Mouse (Mus musculus): ENCODE measurements around the gene Slc1a1. TPM values are rescaled to one million over a fixed set of nuclear protein-coding genes. Genes with fewer than 3 reads are reported as not detected.

The Slc1a1 gene
- polyA plus RNA-seq (2014; fragmentation: Nextera tagmentation; extraction: Ambion mirVana): 0.21 and 0.27 TPM in 2 replicates

- no peaks in the 10 kb centered on the region for H3K9me3 ChIP-seq (ENCODE audit: control insufficient read depth, low read depth, low read length)
- H3K27ac ChIP-seq (ENCODE audit: low read length): no peak within 1 kb of the TSS
- no peak within 1 kb of the TSS; the same call in 1 of the 2 replicates for H3K9ac ChIP-seq (replicated peaks; ENCODE audit: low read depth, low read length)
- H3K4me2 ChIP-seq (replicated peaks; ENCODE audit: low read depth, low read length): peak within 1 kb of the TSS; percentile 98
- H3K4me3 ChIP-seq (ENCODE audit: low read depth, low read length): peak within 1 kb of the TSS; percentile 52
- under 1% methylated on average over 68 of the region's 68 CpGs for WGBS
- no peaks in the 10 kb centered on the region for H3K4me1 ChIP-seq (ENCODE audit: control insufficient read depth, insufficient read depth, low read length)
- peaks cover 13% of the 10 kb centered on the region for H3K27me3 ChIP-seq (ENCODE audit: control insufficient read depth, insufficient read depth, low read length)
- no peaks in the 10 kb centered on the region for H3K36me3 ChIP-seq (ENCODE audit: control insufficient read depth, insufficient read depth, low read length)
- ATAC-seq (ENCODE audit: insufficient number of reproducible peaks, insufficient read depth, low FRiP score, low read depth): 0 out of 2 replicates have a peak, but pooled peaks have one; percentile 28
These were observed at the start of gene Slc1a1 for GRCm38 (mm10) chr19:28834798-28835499. TSS of gene Slc1a1 (plus strand) at chr19:28835049.

DNA sequence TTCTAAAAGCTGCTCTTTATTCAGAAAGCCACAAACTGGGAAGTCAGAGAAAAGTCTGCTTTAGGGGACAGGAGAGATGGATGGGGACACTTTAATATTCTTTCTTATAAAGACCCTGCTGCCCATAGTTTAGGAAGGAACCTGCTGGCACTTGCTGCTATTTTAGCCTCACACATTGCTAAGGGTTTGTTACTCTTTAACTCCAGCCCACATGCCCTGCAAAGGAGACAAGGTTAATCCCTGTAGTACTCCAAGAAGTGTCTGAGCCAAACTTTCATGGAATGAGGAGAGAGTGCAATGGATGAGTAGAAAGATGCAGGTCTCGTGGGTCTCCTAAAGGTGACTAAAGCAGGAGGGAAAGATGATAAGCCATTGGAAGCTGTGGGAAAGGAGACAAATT, 44.7 kb upstream of the Slc1a1 start:
- 54% methylated on average over 1 of the region's 1 CpGs for WGBS
- no peak for ATAC-seq (ENCODE audit: insufficient number of reproducible peaks, insufficient read depth, low FRiP score, low read depth)

DNA sequence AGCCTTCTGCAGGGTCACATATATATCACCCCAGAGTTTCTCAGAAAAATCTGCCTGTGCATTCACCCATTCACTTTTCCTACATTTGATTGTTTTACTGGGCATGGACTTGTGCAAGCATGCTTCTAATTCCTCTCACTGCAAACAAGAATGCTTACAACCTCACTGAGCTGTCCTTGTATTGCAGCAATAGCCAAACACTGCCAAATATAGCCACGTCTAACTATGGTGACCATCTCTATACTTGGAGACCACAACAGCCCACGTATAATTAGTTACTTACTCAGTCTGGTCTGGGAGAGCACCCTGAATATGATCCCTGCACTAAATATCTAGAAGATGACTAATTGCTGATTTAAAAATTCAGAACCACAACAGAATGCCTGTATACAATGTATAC, 41.5 kb upstream of the Slc1a1 start:
- no peaks in the 10 kb centered on the region for H3K36me3 ChIP-seq (ENCODE audit: control insufficient read depth, insufficient read depth, low read length)
- H3K4me1 ChIP-seq (ENCODE audit: control insufficient read depth, insufficient read depth, low read length): no peaks in the 10 kb centered on the region
- no peak overlapping the region for H3K4me2 ChIP-seq (replicated peaks; ENCODE audit: low read depth, low read length)
- H3K9ac ChIP-seq (replicated peaks; ENCODE audit: low read depth, low read length): no peak overlapping the region
- no peaks in the 10 kb centered on the region for H3K9me3 ChIP-seq (ENCODE audit: control insufficient read depth, low read depth, low read length)
- H3K4me3 ChIP-seq (ENCODE audit: low read depth, low read length): no peak overlapping the region
- WGBS: 73% methylated on average over 2 of the region's 2 CpGs
- ATAC-seq (ENCODE audit: insufficient number of reproducible peaks, insufficient read depth, low FRiP score, low read depth): no peak
- no peak overlapping the region for H3K27ac ChIP-seq (ENCODE audit: low read length)
- no peaks in the 10 kb centered on the region for H3K27me3 ChIP-seq (ENCODE audit: control insufficient read depth, insufficient read depth, low read length)

More for the DNA sequence above, 44.7 kb upstream of the Slc1a1 start:
- H3K9me3 ChIP-seq (ENCODE audit: control insufficient read depth, low read depth, low read length): no peaks in the 10 kb centered on the region
- no peak overlapping the region for H3K4me3 ChIP-seq (ENCODE audit: low read depth, low read length)
- H3K4me1 ChIP-seq (ENCODE audit: control insufficient read depth, insufficient read depth, low read length): no peaks in the 10 kb centered on the region
- H3K27me3 ChIP-seq (ENCODE audit: control insufficient read depth, insufficient read depth, low read length): no peaks in the 10 kb centered on the region
- H3K27ac ChIP-seq (ENCODE audit: low read length): no peak overlapping the region
- H3K4me2 ChIP-seq (replicated peaks; ENCODE audit: low read depth, low read length): no peak overlapping the region
- H3K9ac ChIP-seq (replicated peaks; ENCODE audit: low read depth, low read length): no peak overlapping the region
- H3K36me3 ChIP-seq (ENCODE audit: control insufficient read depth, insufficient read depth, low read length): no peaks in the 10 kb centered on the region

DNA sequence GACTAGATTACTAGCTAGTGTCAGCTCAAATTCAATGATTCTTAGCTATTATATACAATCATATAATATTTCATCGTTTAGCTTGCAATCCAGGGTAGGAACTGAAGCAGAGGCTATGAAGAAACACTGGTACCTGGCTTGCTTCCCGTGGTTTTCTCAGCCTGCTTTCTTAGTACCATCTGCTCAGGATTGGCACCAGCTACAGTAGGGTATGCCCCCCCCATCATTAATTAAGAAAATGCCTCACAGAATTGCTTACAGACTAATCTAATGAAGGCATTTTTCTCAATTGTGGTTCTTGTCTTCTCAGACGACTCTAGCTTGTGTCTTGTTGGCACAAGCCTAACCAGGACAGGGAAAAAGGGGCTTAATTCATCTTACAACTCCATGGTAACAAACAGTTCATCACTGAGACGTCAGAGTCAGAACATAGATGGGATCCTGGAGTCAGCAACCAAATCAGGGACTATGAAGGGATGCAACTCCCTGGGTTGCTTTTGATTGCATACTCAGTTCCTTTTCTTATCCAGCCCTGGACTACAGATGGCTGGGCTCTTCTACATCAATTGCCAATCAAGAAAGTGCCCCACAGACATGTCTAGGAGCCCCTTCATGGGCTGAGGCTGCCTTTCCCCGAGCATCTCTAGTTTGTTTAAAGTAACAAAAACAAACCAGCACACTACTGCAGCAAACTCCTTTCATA, 38.6 kb upstream of the Slc1a1 start:
- Histone ChIP-seq H3K27me3 (ENCODE audit: control insufficient read depth, insufficient read depth, low read length) (no peaks in the 10 kb centered on the region), H3K9me3 (ENCODE audit: control insufficient read depth, low read depth, low read length) (no peaks in the 10 kb centered on the region), H3K36me3 (ENCODE audit: control insufficient read depth, insufficient read depth, low read length) (no peaks in the 10 kb centered on the region), H3K4me1 (ENCODE audit: control insufficient read depth, insufficient read depth, low read length) (no peaks in the 10 kb centered on the region), H3K9ac (replicated peaks; ENCODE audit: low read depth, low read length) (no peak overlapping the region), H3K4me2 (replicated peaks; ENCODE audit: low read depth, low read length) (no peak overlapping the region), H3K4me3 (ENCODE audit: low read depth, low read length) (no peak overlapping the region), H3K27ac (ENCODE audit: low read length) (no peak overlapping the region)
- 58% methylated on average over 5 of the region's 5 CpGs for WGBS
- no peak for ATAC-seq (ENCODE audit: insufficient number of reproducible peaks, insufficient read depth, low FRiP score, low read depth)

GRCm38 (mm10) chr19:28796966-28797365, 37.9 kb upstream of the Slc1a1 start:
- H3K27ac ChIP-seq (ENCODE audit: low read length): no peak overlapping the region
- WGBS: 96% methylated on average over 1 of the region's 1 CpGs
- no peaks in the 10 kb centered on the region for H3K27me3 ChIP-seq (ENCODE audit: control insufficient read depth, insufficient read depth, low read length)
- no peaks in the 10 kb centered on the region for H3K9me3 ChIP-seq (ENCODE audit: control insufficient read depth, low read depth, low read length)
- no peak for ATAC-seq (ENCODE audit: insufficient number of reproducible peaks, insufficient read depth, low FRiP score, low read depth)
- no peaks in the 10 kb centered on the region for H3K4me1 ChIP-seq (ENCODE audit: control insufficient read depth, insufficient read depth, low read length)
- H3K4me3 ChIP-seq (ENCODE audit: low read depth, low read length): no peak overlapping the region
- H3K36me3 ChIP-seq (ENCODE audit: control insufficient read depth, insufficient read depth, low read length): no peaks in the 10 kb centered on the region
- no peak overlapping the region for H3K9ac ChIP-seq (replicated peaks; ENCODE audit: low read depth, low read length)
- H3K4me2 ChIP-seq (replicated peaks; ENCODE audit: low read depth, low read length): no peak overlapping the region

DNA sequence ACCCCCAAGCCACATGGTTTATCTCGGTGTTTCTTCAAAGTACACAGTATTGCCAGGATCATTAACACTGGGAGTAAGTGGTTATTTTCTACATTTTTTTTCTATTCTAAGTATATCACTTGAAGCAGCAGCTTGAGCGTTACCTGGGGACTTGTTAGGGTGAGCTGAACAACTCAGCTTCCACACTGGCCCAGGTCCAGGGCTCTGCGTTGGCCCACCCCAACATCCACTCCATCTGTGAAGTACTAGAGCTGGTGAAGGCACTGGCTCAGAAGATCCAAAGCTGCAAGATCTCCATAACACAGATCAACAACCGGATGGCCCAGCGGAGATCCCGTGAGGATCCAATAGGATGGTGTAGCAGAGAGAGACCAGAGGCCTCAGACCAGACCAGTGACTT, 37.2 kb upstream of the Slc1a1 start:
- 83% methylated on average over 6 of the region's 6 CpGs for WGBS
- Histone ChIP-seq H3K4me3 (ENCODE audit: low read depth, low read length) (no peak overlapping the region), H3K9me3 (ENCODE audit: control insufficient read depth, low read depth, low read length) (no peaks in the 10 kb centered on the region), H3K36me3 (ENCODE audit: control insufficient read depth, insufficient read depth, low read length) (no peaks in the 10 kb centered on the region), H3K27ac (ENCODE audit: low read length) (no peak overlapping the region), H3K4me1 (ENCODE audit: control insufficient read depth, insufficient read depth, low read length) (no peaks in the 10 kb centered on the region), H3K27me3 (ENCODE audit: control insufficient read depth, insufficient read depth, low read length) (no peaks in the 10 kb centered on the region), H3K4me2 (replicated peaks; ENCODE audit: low read depth, low read length) (no peak overlapping the region), H3K9ac (replicated peaks; ENCODE audit: low read depth, low read length) (no peak overlapping the region)
- ATAC-seq (ENCODE audit: insufficient number of reproducible peaks, insufficient read depth, low FRiP score, low read depth): no peak

DNA sequence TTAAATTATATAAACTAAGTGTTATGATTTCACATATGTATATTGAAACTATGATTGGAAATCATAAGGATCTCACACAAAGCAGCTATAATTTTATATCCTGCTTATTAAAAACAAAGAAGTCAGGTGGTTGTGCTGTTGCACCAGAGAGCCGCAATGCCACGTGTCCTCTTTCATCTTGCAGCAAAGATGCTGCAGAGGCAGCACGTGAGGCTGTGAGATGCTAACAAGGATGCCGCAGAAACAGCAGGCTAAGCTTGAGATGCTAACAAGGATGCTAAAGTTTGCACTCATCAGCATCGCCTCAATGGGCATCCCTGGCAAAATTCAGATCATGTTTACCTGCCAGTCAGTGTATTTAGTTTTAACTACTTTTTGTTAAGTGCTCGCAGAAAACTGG, 34.4 kb upstream of the Slc1a1 start:
- H3K4me2 ChIP-seq (replicated peaks; ENCODE audit: low read depth, low read length): no peak overlapping the region
- H3K4me3 ChIP-seq (ENCODE audit: low read depth, low read length): no peak overlapping the region
- H3K4me1 ChIP-seq (ENCODE audit: control insufficient read depth, insufficient read depth, low read length): no peaks in the 10 kb centered on the region
- no peak for ATAC-seq (ENCODE audit: insufficient number of reproducible peaks, insufficient read depth, low FRiP score, low read depth)
- WGBS: 52% methylated on average over 6 of the region's 6 CpGs
- H3K9ac ChIP-seq (replicated peaks; ENCODE audit: low read depth, low read length): no peak overlapping the region
- H3K9me3 ChIP-seq (ENCODE audit: control insufficient read depth, low read depth, low read length): no peaks in the 10 kb centered on the region
- no peaks in the 10 kb centered on the region for H3K27me3 ChIP-seq (ENCODE audit: control insufficient read depth, insufficient read depth, low read length)
- no peak overlapping the region for H3K27ac ChIP-seq (ENCODE audit: low read length)
- H3K36me3 ChIP-seq (ENCODE audit: control insufficient read depth, insufficient read depth, low read length): no peaks in the 10 kb centered on the region

GRCm38 (mm10) chr19:28806276-28806675, 28.6 kb upstream of the Slc1a1 start:
- no peaks in the 10 kb centered on the region for H3K4me1 ChIP-seq (ENCODE audit: control insufficient read depth, insufficient read depth, low read length)
- WGBS: 92% methylated on average over 6 of the region's 6 CpGs

More at GRCm38 (mm10) chr19:28806276-28806675, 28.6 kb upstream of the Slc1a1 start:
- no peaks in the 10 kb centered on the region for H3K36me3 ChIP-seq (ENCODE audit: control insufficient read depth, insufficient read depth, low read length)
- no peak overlapping the region for H3K4me3 ChIP-seq (ENCODE audit: low read depth, low read length)
- H3K27ac ChIP-seq (ENCODE audit: low read length): no peak overlapping the region
- H3K27me3 ChIP-seq (ENCODE audit: control insufficient read depth, insufficient read depth, low read length): no peaks in the 10 kb centered on the region
- ATAC-seq (ENCODE audit: insufficient number of reproducible peaks, insufficient read depth, low FRiP score, low read depth): no peak
- no peak overlapping the region for H3K9ac ChIP-seq (replicated peaks; ENCODE audit: low read depth, low read length)
- H3K9me3 ChIP-seq (ENCODE audit: control insufficient read depth, low read depth, low read length): no peaks in the 10 kb centered on the region
- no peak overlapping the region for H3K4me2 ChIP-seq (replicated peaks; ENCODE audit: low read depth, low read length)
